Mouse (Mus musculus) embryonic fibroblast, embryonic 13.5 days (primary cell): ENCODE measurements around the gene Fmnl2. TPM values are rescaled to one million over a fixed set of nuclear protein-coding genes. Genes with fewer than 3 reads are reported as not detected.

ENCODE experiments used
- H3K27ac ChIP-seq: 2 replicates; pipeline ENCODE4 v1.5.1; 2012; ENCODE audit warnings: low read length, control low read depth, inconsistent platforms; ENCODE audit not compliant: insufficient read depth
- H3K4me1 ChIP-seq: 2 replicates; pipeline ENCODE4 v1.6.1; 2011; ENCODE audit warnings: low read length; ENCODE audit not compliant: control insufficient read depth, insufficient read depth
- H3K4me3 ChIP-seq: 2 replicates; pipeline ENCODE4 v1.5.1; 2011; ENCODE audit warnings: mild to moderate bottlenecking, control low read depth, low read length; ENCODE audit not compliant: insufficient read depth
- CTCF ChIP-seq: IDR thresholded peaks from 2 replicates; pipeline ENCODE4 v1.5.1; 2011; ENCODE audit warnings: mild to moderate bottlenecking, control low read depth, low read length, moderate library complexity, borderline replicate concordance; ENCODE audit not compliant: insufficient read depth
- POLR2A ChIP-seq: IDR thresholded peaks from 2 replicates; pipeline ENCODE4 v1.6.1; 2011; ENCODE audit warnings: low read depth, mild to moderate bottlenecking, control low read depth, low read length, moderate library complexity
- polyA plus RNA-seq: library from polyadenylated mRNA; stranded (reverse); fragments of >200 nt; gene quantifications from 2 replicates; pipeline ENCODE4 v1.2.4, GENCODE M21; 2011; ENCODE audit warnings: low read depth; ENCODE audit not compliant: missing spikeins, insufficient read length

Fmnl2 gene
- polyA plus RNA-seq, 1 experiment: 63.0 TPM

DNA sequence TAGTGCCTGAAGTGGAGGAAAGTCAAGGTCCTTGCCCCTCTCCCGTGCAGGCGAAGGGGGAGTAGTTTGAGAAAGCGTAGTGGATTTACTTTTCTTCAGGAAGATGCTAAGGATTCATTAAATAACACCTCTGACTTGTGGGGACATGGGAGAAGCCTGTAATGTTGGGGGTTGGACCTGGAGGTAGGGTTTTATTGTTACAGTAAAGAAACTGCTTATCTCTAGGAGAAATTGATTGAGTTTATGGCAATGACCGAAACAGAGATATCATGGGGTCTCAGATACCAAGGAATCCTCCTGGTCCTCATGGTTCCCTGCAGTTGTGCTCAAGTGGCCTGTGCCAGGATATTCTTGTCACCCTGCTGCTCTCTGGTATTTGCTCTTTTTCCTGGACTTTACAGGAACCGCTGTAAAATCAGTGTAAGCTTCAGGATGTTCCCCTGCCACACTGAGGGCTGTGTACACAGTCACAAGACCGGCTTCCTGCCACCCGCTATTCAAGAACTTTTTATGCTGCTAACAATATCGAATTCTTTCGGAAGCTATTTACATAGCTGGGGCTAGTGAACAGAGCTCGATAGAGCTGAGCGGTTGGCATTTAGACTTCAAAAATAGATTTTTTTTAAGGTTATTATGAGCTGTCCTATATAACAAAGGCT is 130.1 kb downstream of the Fmnl2 start:
- H3K27ac ChIP-seq: no peak overlapping the region
- no peak overlapping the region for H3K4me3 ChIP-seq
- H3K4me1 ChIP-seq: peaks cover 10% of the 10 kb centered on the region
- TF ChIP-seq POLR2A (no peak), CTCF (no peak)

DNA sequence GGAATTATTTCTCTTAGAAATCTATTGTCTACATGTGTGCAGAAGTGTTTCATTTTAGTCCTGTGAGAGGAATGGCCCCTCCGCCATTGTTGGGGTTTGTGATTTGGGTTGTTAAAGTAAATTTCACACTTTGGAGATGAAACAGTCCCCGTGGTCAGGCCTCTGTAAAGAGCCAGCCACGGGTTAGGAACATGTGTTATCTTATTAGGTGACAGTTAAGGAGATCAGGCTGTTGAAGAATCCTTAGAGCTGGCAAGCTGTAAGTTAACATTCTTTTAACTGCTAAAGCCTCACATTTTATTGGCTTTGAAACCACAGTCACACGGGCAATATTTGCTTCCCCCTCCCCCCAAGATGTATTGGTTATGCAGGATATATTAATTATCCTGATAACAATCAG is 131.7 kb downstream of the Fmnl2 start:
- H3K27ac ChIP-seq: no peak overlapping the region
- TF ChIP-seq CTCF (no peak), POLR2A (no peak)
- H3K4me3 ChIP-seq: no peak overlapping the region
- H3K4me1 ChIP-seq: peaks cover 10% of the 10 kb centered on the region

DNA sequence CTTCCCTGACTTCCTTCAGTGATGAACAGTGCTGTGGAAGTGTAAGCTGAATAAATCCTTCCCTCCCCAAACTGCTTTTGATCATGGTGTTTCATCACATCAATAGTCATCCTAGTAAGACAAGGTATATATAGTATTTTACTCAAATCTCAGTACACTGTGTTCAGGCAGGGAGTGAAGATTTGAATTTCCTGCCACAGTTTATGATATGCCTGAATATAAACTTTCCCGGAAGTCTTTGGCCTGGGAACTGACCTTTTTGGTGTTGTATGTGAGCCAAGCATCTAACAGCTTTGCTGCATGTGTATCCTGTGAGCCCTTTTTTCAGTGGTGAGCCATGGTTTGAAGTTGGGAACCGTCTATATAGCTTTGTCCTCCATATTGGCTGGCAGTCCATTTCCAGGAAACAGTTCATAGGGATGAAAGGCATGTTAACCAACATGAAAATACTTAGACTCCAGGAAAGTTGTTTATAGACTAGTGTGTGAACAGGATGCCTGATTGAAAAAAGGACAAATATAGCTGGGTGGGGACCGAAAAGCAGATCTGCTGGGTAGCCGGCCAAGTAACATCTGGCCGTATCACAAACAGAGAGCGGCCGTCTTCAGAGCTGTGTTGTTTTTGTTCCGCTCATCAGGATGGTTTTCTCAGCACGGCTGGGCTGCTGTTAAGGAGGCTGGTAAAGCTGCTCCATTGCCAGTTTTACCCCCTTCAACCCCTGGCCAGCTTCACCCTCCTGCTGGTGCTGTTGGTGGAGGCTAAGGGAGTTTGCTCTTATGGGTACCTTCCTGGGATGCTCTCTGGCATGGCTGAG is 133.4 kb downstream of the Fmnl2 start:
- Histone ChIP-seq H3K4me3 (no peak overlapping the region), H3K4me1 (peaks cover 5% of the 10 kb centered on the region), H3K27ac (no peak overlapping the region)
- TF ChIP-seq CTCF (no peak), POLR2A (no peak)

DNA sequence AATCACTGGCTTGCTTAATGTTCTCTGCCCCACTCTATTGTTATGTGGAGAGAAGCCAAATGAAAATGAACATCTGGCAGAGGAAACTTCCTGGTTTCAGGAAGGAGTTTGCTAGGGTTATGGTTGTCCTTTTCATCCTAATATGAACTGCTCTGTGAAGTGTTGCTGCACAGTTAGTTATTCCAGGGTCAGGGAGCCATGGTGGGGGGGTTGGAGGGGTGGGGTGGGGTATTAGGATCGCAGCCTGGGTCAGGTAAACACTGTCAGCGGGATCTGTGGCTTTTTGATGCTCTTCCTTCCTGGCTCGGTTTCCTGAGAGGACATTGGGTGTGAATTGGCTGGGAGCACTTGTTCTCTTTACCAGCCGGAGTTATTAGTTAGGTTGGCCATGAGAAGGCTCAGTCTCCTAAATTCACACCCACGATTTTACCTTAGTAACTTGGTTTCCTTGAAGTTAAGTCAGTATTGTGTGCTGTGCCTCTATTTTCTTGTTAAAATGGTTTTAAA is 134.1 kb downstream of the Fmnl2 start:
- Histone ChIP-seq H3K4me1 (peaks cover 5% of the 10 kb centered on the region), H3K4me3 (no peak overlapping the region), H3K27ac (no peak overlapping the region)
- TF ChIP-seq CTCF (no peak), POLR2A (no peak)

DNA sequence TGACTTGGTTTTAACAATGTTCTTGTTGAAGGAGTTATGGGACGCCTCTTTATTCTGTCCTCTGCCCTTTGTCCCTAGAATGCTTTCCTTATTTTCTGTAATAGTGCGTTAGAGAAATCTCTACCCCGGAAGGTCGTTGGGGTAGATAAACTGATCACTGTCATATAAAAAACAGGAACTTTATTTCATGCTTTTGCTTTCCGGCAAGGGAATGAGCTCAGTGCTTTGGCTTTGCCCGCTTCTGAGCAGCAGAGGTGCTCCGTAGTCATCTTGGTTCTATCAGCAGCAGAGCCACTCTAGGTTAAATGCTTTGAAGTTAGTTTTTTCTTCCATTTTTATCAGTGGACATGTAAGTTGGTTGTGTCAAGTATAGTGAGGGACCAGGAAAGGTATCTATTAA is 135.6 kb downstream of the Fmnl2 start:
- no peak for TF ChIP-seq POLR2A
- no peak for TF ChIP-seq CTCF
- no peak overlapping the region for H3K4me3 ChIP-seq
- H3K27ac ChIP-seq: no peak overlapping the region
- H3K4me1 ChIP-seq: peaks cover 5% of the 10 kb centered on the region

DNA sequence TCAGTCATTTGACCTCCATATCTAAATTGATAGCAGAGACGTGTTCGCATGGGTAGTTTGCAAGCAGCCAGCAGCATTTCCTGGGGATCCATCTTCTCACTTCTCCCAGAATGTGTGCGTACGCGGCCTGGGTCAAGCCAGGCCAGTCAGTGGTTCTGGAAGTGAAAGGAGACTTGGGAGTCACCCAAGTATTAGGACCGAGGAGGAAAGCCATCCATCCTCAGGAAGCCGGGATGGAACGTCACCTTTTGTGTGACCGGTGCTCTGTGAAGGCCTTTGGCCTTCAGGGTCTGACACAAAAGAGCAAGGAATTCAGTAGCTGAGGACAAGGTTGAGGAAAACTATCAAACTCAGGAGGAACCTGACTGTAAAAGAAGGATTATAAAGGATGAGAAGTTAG is 136.9 kb downstream of the Fmnl2 start:
- Histone ChIP-seq H3K4me3 (no peak overlapping the region), H3K27ac (no peak overlapping the region), H3K4me1 (peaks cover 5% of the 10 kb centered on the region)
- TF ChIP-seq POLR2A (no peak), CTCF (no peak)

DNA sequence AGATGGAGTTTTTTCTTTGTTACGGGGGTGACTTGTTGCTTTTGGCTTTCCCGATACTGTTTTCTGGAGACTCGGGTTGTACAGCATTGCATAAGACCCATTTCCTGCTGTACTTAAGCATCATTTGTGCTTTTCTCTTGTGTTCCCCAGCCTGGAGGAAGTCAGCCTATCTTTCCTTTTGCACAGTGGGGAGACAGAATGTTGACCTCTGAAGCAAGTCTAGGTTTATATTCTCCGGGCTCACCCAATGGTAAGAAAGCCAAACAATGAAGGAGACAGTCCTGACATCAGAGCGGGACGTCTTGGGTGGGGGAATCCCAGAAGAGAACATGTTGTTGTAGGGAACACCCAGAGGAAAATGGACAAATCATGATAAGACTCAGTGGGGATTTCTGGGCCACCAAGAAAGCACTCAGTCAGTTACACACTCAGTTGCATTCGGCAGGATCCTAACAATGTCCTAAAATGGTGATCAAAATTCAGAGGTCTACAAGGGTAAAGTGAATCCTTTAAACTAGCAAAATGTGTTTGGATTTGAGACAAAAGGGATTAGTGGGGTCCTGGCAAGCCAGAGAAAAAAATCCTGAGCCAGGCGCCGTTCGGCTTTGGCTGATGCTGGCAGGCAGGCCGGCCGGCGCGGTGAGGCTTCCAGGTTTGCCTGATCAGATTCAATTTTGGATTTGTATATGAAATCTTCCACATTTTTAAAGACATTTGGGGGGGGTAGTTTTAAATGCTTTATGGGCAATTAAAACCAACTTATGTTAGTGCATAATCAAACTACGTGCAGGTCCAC is 140.5 kb downstream of the Fmnl2 start:
- TF ChIP-seq CTCF: no peak
- TF ChIP-seq POLR2A: no peak
- Histone ChIP-seq H3K27ac (no peak overlapping the region), H3K4me3 (no peak overlapping the region), H3K4me1 (peaks cover 3% of the 10 kb centered on the region; the same call in 1 of the 2 replicates)

DNA sequence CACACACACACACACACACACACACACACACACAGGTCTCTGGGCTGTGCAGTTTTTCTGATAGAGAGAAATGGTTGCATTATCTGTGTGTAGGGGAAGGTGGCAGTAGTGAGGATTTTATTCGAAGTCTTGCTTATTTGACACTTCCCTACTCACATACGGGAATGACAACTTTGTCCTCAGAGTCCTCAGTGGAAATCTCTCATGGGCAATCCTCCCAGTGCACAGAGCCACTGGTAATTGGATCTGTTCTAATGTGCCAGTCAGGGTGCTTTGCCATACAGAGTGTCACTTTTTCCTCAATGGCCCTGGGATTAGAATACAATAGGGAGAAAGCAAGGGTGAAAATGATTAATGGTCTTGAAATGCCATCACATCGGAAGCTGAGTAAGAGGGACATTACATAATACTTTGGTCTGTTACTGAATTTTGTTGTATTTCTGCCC is 141.9 kb downstream of the Fmnl2 start:
- no peak for TF ChIP-seq CTCF
- TF ChIP-seq POLR2A: no peak
- Histone ChIP-seq H3K27ac (no peak overlapping the region), H3K4me3 (no peak overlapping the region), H3K4me1 (peaks cover 3% of the 10 kb centered on the region; the same call in 1 of the 2 replicates)

DNA sequence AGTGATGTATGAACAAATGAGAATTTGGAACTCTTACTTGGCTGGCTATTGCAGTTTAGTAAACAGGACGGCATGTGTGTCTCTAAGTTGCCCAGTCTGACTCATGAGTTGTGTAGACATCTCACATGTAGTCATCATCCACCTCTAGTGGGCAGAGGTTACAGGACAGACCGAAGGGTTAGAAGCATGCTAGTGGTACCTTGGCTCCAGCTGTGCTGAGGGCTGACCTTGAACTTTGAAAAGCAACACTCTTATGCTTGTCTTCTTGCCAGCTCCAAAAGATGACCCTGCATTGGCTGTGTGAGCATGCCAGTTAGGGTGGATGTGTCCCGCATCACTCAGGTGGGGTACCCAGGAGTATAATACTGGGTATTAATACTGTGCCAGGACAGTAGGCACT is 142.8 kb downstream of the Fmnl2 start:
- Histone ChIP-seq H3K27ac (no peak overlapping the region), H3K4me3 (no peak overlapping the region), H3K4me1 (peaks cover 3% of the 10 kb centered on the region; the same call in 1 of the 2 replicates)
- TF ChIP-seq POLR2A: no peak
- no peak for TF ChIP-seq CTCF
